Mouse (Mus musculus) thymus, postnatal 0 days (tissue): ENCODE measurements around the gene Rnf167. TPM values are rescaled to one million over a fixed set of nuclear protein-coding genes. Genes with fewer than 3 reads are reported as not detected.

Experiments used
- polyA plus RNA-seq: library from polyadenylated mRNA; unstranded; fragments of >200 nt; fragmentation: Nextera tagmentation; extraction: Ambion mirVana; gene quantifications from 2 replicates; pipeline ENCODE4 v1.2.1, GENCODE M21; 2015

Gene Rnf167
- polyA plus RNA-seq, 1 experiment from 2014 or later = 226 TPM

Other genes with a start within 250 kb of the Rnf167 start
- gene Pelp1, start 237.2 kb upstream of the Rnf167 start, polyA plus RNA-seq = 17.0 and 18.4 TPM in 2 replicates
- gene Arrb2, start 214.6 kb upstream of the Rnf167 start, polyA plus RNA-seq = 38.8 and 38.9 TPM in 2 replicates
- gene Med11, start 195.3 kb upstream of the Rnf167 start, polyA plus RNA-seq = 47.5 and 47.6 TPM in 2 replicates
- gene Zmynd15, start 187.8 kb upstream of the Rnf167 start, polyA plus RNA-seq = 4.8 and 5.1 TPM in 2 replicates
- gene Cxcl16, start 187.3 kb upstream of the Rnf167 start, polyA plus RNA-seq = 34.2 and 35.1 TPM in 2 replicates
- 8.9 and 9.3 TPM in 2 replicates for gene Tm4sf5, start 142.0 kb upstream of the Rnf167 start, polyA plus RNA-seq
- 11.6 and 13.7 TPM in 2 replicates for gene Vmo1, start 132.6 kb upstream of the Rnf167 start, polyA plus RNA-seq
- gene Gltpd2, start 128.0 kb upstream of the Rnf167 start, polyA plus RNA-seq = 0.31 TPM in 1 of 2 replicates, not detected in the other
- gene Psmb6, start 121.9 kb upstream of the Rnf167 start, polyA plus RNA-seq = 741 and 749 TPM in 2 replicates
- not detected in 2 replicates for gene Gm40193, start 114.3 kb upstream of the Rnf167 start, polyA plus RNA-seq
- 2.0 and 2.7 TPM in 2 replicates for gene Pld2, start 107.2 kb upstream of the Rnf167 start, polyA plus RNA-seq
- 6.3 and 6.6 TPM in 2 replicates for gene Mink1, start 84.4 kb upstream of the Rnf167 start, polyA plus RNA-seq
- not detected in 2 replicates for gene 4930544D05Rik, start 31.4 kb upstream of the Rnf167 start, polyA plus RNA-seq
- gene Chrne, start 28.0 kb upstream of the Rnf167 start, polyA plus RNA-seq = 0.39 and 1.1 TPM in 2 replicates
- gene Gp1ba, start 8.1 kb upstream of the Rnf167 start, polyA plus RNA-seq = 0.06 and 0.13 TPM in 2 replicates
- 137 and 139 TPM in 2 replicates for gene Slc25a11, start 244 bp downstream of the Rnf167 start, polyA plus RNA-seq
- gene Pfn1, start 7.4 kb downstream of the Rnf167 start, polyA plus RNA-seq = 2,783 and 3,382 TPM in 2 replicates
- gene Eno3, start 10.0 kb downstream of the Rnf167 start, polyA plus RNA-seq = 13.1 and 14.7 TPM in 2 replicates
- gene Spag7, start 22.2 kb downstream of the Rnf167 start, polyA plus RNA-seq = 63.7 and 85.0 TPM in 2 replicates
- 6.2 and 6.9 TPM in 2 replicates for gene Camta2, start 40.9 kb downstream of the Rnf167 start, polyA plus RNA-seq
- 0.75 and 0.94 TPM in 2 replicates for gene Inca1, start 52.9 kb downstream of the Rnf167 start, polyA plus RNA-seq
- 1.2 and 1.4 TPM in 2 replicates for gene Kif1c, start 53.3 kb downstream of the Rnf167 start, polyA plus RNA-seq
- gene Zfp3, start 117.0 kb downstream of the Rnf167 start, polyA plus RNA-seq = 7.2 and 7.6 TPM in 2 replicates
- 2.1 and 3.1 TPM in 2 replicates for gene Scimp, start 165.4 kb downstream of the Rnf167 start, polyA plus RNA-seq
- gene Rabep1, start 197.5 kb downstream of the Rnf167 start, polyA plus RNA-seq = 35.6 and 38.1 TPM in 2 replicates